Mouse (Mus musculus): ENCODE results near the gene Pip4k2a.

- TF ChIP-seq CTCF (IDR thresholded peaks at IDR 0.05; ENCODE audit: extremely low read depth, insufficient read depth, insufficient read length, insufficient replicate concordance) (no peak), POLR2A (IDR thresholded peaks at IDR 0.05; ENCODE audit: low read depth, low read length) (no peak)
Measured at GRCm38 (mm10) chr2:18970461-18970860, 27.5 kb downstream of the Pip4k2a start.
